Mouse (Mus musculus) forebrain, postnatal 0 days (tissue): ENCODE measurements at regions not wholly inside any gene's neighbourhood (a gene's known extent, or its start where the extent isn't known, plus 50 kb on each side); places are given as distances from the start of the nearest gene placed in this dataset.

Experiments
- ATAC-seq: fragments of 200-750 bp; cut with Nextera tagmentation; 2 replicates; pipeline ENCODE4 v1.8.0; 2017; ENCODE audit warnings: mild to moderate bottlenecking, moderate library complexity
- DNase-seq: peaks from one replicate; pipeline ENCODE4 v3.0.0-alpha.2; 2015
- H3K27ac ChIP-seq: fragments of 300-500 bp; sonication (generic); 2 replicates; pipeline ENCODE4 v1.5.1; 2014; ENCODE audit warnings: low read depth, mild to moderate bottlenecking, antibody characterized with exemption, low read length, moderate library complexity, mixed read lengths
- H3K27me3 ChIP-seq: fragments of 300-500 bp; sonication (generic); 2 replicates; pipeline ENCODE4 v1.6.1; 2014; ENCODE audit warnings: mild to moderate bottlenecking, low read length, mixed read lengths; ENCODE audit not compliant: insufficient read depth
- H3K36me3 ChIP-seq: fragments of 300-500 bp; sonication (generic); 2 replicates; pipeline ENCODE4 v1.6.1; 2014; ENCODE audit warnings: mild to moderate bottlenecking, moderate library complexity; ENCODE audit not compliant: insufficient read depth
- H3K4me1 ChIP-seq: fragments of 300-500 bp; sonication (generic); 2 replicates; pipeline ENCODE4 v1.6.1; 2014; ENCODE audit warnings: antibody characterized with exemption; ENCODE audit not compliant: insufficient read depth
- H3K4me2 ChIP-seq: fragments of 300-500 bp; sonication (generic); 2 replicates; pipeline ENCODE4 v1.6.1; 2014; ENCODE audit warnings: low read depth, mild to moderate bottlenecking, moderate library complexity
- H3K4me3 ChIP-seq: fragments of 300-500 bp; sonication (generic); 2 replicates; pipeline ENCODE4 v1.5.1; 2014; ENCODE audit warnings: low read depth, low read length, mixed read lengths
- H3K9ac ChIP-seq: fragments of 300-500 bp; sonication (generic); 2 replicates; pipeline ENCODE4 v1.6.1; 2014; ENCODE audit warnings: mild to moderate bottlenecking
- H3K9me3 ChIP-seq: fragments of 300-500 bp; sonication (generic); 2 replicates; pipeline ENCODE4 v1.6.1; 2016; ENCODE audit warnings: low read length
- CTCF ChIP-seq: sonication (generic); IDR thresholded peaks from 2 replicates; pipeline ENCODE4 v1.5.1; 2016; ENCODE audit warnings: antibody characterized with exemption, control low read depth, low read depth
- WGBS: fragments of 180-500 bp; shearing (Covaris S2); extraction: QIAGEN DNeasy Blood & Tissue Kit; methylation state at CpG from one replicate; pipeline ENCODE4 v1.1.7; 2014; 5-methylcytosine and 5-hydroxymethylcytosine counted together

GRCm38 (mm10) chr1:184335952-184336351 lies 301.9 kb upstream of the 1700056E22Rik start:
- Histone ChIP-seq H3K4me1 (no peaks in the 10 kb centered on the region), H3K27ac (no peak overlapping the region), H3K9ac (no peak overlapping the region), H3K4me3 (no peak overlapping the region), H3K4me2 (no peak overlapping the region), H3K9me3 (no peaks in the 10 kb centered on the region), H3K27me3 (no peaks in the 10 kb centered on the region), H3K36me3 (no peaks in the 10 kb centered on the region)
- no peak for ATAC-seq
- no peak for TF ChIP-seq CTCF
- WGBS: 84% methylated on average over 3 of the region's 3 CpGs
- DNase-seq: no peak

- H3K4me1 ChIP-seq: no peaks in the 10 kb centered on the region
- no peak for ATAC-seq
- no peaks in the 10 kb centered on the region for H3K9me3 ChIP-seq
- no peak overlapping the region for H3K4me3 ChIP-seq
- H3K27ac ChIP-seq: no peak overlapping the region
- no peaks in the 10 kb centered on the region for H3K27me3 ChIP-seq
- no peak for TF ChIP-seq CTCF
- no peak overlapping the region for H3K4me2 ChIP-seq
- DNase-seq: no peak
- no peak overlapping the region for H3K9ac ChIP-seq
- H3K36me3 ChIP-seq: no peaks in the 10 kb centered on the region
- WGBS: 47% methylated on average over 6 of the region's 6 CpGs
These were observed 301.2 kb upstream of the 1700056E22Rik start for GRCm38 (mm10) chr1:184335281-184335680.

GRCm38 (mm10) chr1:184334818-184335217 lies 300.7 kb upstream of the 1700056E22Rik start:
- no peak for ATAC-seq
- no peaks in the 10 kb centered on the region for H3K27me3 ChIP-seq
- WGBS: 62% methylated on average over 5 of the region's 5 CpGs
- no peak for TF ChIP-seq CTCF
- H3K36me3 ChIP-seq: no peaks in the 10 kb centered on the region
- no peaks in the 10 kb centered on the region for H3K4me1 ChIP-seq
- no peak overlapping the region for H3K9ac ChIP-seq
- no peak for DNase-seq
- H3K4me2 ChIP-seq: no peak overlapping the region
- H3K27ac ChIP-seq: no peak overlapping the region
- no peak overlapping the region for H3K4me3 ChIP-seq
- H3K9me3 ChIP-seq: no peaks in the 10 kb centered on the region

GRCm38 (mm10) chr1:184333086-184333485 lies 299.0 kb upstream of the 1700056E22Rik start:
- Histone ChIP-seq H3K9ac (no peak overlapping the region), H3K9me3 (no peaks in the 10 kb centered on the region), H3K4me3 (no peak overlapping the region), H3K27ac (no peak overlapping the region), H3K27me3 (no peaks in the 10 kb centered on the region), H3K4me2 (no peak overlapping the region), H3K36me3 (no peaks in the 10 kb centered on the region), H3K4me1 (no peaks in the 10 kb centered on the region)
- 0 out of 2 replicates have a peak, but pooled peaks have one; percentile 32 for ATAC-seq
- WGBS: 37% methylated on average over 5 of the region's 5 CpGs
- peak; percentile 9 for DNase-seq
- TF ChIP-seq CTCF: no peak

- DNase-seq: peak; percentile 26
- H3K4me2 ChIP-seq: no peak overlapping the region
- no peak for ATAC-seq
- no peak overlapping the region for H3K27ac ChIP-seq
- no peaks in the 10 kb centered on the region for H3K9me3 ChIP-seq
- 67% methylated on average over 11 of the region's 11 CpGs for WGBS
- H3K4me1 ChIP-seq: no peaks in the 10 kb centered on the region
- H3K27me3 ChIP-seq: no peaks in the 10 kb centered on the region
- H3K36me3 ChIP-seq: no peaks in the 10 kb centered on the region
- H3K4me3 ChIP-seq: no peak overlapping the region
- H3K9ac ChIP-seq: no peak overlapping the region
- TF ChIP-seq CTCF: no peak
These were observed 296.6 kb upstream of the 1700056E22Rik start for GRCm38 (mm10) chr1:184330516-184331350.

- Histone ChIP-seq H3K4me3 (no peak overlapping the region), H3K27ac (no peak overlapping the region), H3K4me2 (no peak overlapping the region), H3K27me3 (no peaks in the 10 kb centered on the region), H3K4me1 (no peaks in the 10 kb centered on the region), H3K9me3 (no peaks in the 10 kb centered on the region), H3K9ac (no peak overlapping the region), H3K36me3 (no peaks in the 10 kb centered on the region)
- DNase-seq (no peak), ATAC-seq (no peak)
- TF ChIP-seq CTCF: no peak
- WGBS: 86% methylated on average over 3 of the region's 3 CpGs
These were observed 292.1 kb upstream of the 1700056E22Rik start for GRCm38 (mm10) chr1:184326191-184326590.

- Histone ChIP-seq H3K9ac (no peak overlapping the region), H3K36me3 (no peaks in the 10 kb centered on the region), H3K27me3 (no peaks in the 10 kb centered on the region), H3K4me1 (no peaks in the 10 kb centered on the region), H3K27ac (no peak overlapping the region), H3K4me3 (no peak overlapping the region), H3K4me2 (no peak overlapping the region), H3K9me3 (no peaks in the 10 kb centered on the region)
- DNase-seq (no peak), ATAC-seq (no peak)
- 75% methylated on average over 2 of the region's 2 CpGs for WGBS
- no peak for TF ChIP-seq CTCF
These were observed 290.1 kb upstream of the 1700056E22Rik start for GRCm38 (mm10) chr1:184324234-184324633.
